Mouse (Mus musculus) embryonic facial prominence, embryonic 14.5 days (tissue): ENCODE measurements around the gene Defb28. TPM values are rescaled to one million over a fixed set of nuclear protein-coding genes. Genes with fewer than 3 reads are reported as not detected.

ENCODE experiments used
- ATAC-seq: fragments of 200-750 bp; cut with Nextera tagmentation; 2 replicates; pipeline ENCODE4 v1.8.0; 2017; ENCODE audit warnings: low read depth, moderate number of reproducible peaks, moderate TSS enrichment
- DNase-seq: peaks from one replicate; pipeline ENCODE4 v3.0.0-alpha.2; 2015; ENCODE audit warnings: low spot score
- H3K27ac ChIP-seq: fragments of 300-500 bp; sonication (generic); replicated peaks from 2 replicates; pipeline ENCODE4 v1.5.1; 2014; ENCODE audit warnings: low read depth, mild to moderate bottlenecking, low read length, moderate library complexity
- H3K27me3 ChIP-seq: fragments of 300-500 bp; sonication (generic); replicated peaks from 2 replicates; pipeline ENCODE4 v1.6.1; 2014; ENCODE audit warnings: low read length; ENCODE audit not compliant: control insufficient read depth, insufficient read depth
- H3K36me3 ChIP-seq: fragments of 300-500 bp; sonication (generic); 2 replicates; pipeline ENCODE4 v1.6.1; 2014; ENCODE audit warnings: low read length, mixed read lengths; ENCODE audit not compliant: control insufficient read depth, insufficient read depth
- H3K4me1 ChIP-seq: fragments of 300-500 bp; sonication (generic); 2 replicates; pipeline ENCODE4 v1.6.1; 2014; ENCODE audit warnings: antibody characterized with exemption, low read length; ENCODE audit not compliant: control insufficient read depth, insufficient read depth
- H3K4me2 ChIP-seq: fragments of 300-500 bp; sonication (generic); 2 replicates; pipeline ENCODE4 v1.6.1; 2014; ENCODE audit warnings: low read depth, mild to moderate bottlenecking, low read length, moderate library complexity, mixed read lengths
- H3K4me3 ChIP-seq: fragments of 300-500 bp; sonication (generic); 2 replicates; pipeline ENCODE4 v1.5.1; 2014; ENCODE audit warnings: low read depth, mild to moderate bottlenecking, low read length
- H3K9ac ChIP-seq: fragments of 300-500 bp; sonication (generic); 2 replicates; pipeline ENCODE4 v1.6.1; 2014; ENCODE audit warnings: low read depth, mild to moderate bottlenecking, low read length, moderate library complexity, mixed read lengths
- H3K9me3 ChIP-seq: fragments of 300-500 bp; sonication (generic); 2 replicates; pipeline ENCODE4 v1.6.1; 2016; ENCODE audit warnings: low read length; ENCODE audit not compliant: control insufficient read depth
- WGBS: fragments of 180-500 bp; shearing (Covaris S2); extraction: QIAGEN DNeasy Blood & Tissue Kit; methylation state at CpG from one replicate; pipeline ENCODE4 v1.1.7; 2014; 5-methylcytosine and 5-hydroxymethylcytosine counted together
- polyA plus RNA-seq: library from polyadenylated mRNA; unstranded; fragments of >200 nt; fragmentation: Nextera tagmentation; extraction: Ambion mirVana; gene quantifications from 2 replicates; pipeline ENCODE4 v1.2.1, GENCODE M21; 2014

The Defb28 gene
- polyA plus RNA-seq, 1 experiment from 2014 or later: not detected

DNA sequence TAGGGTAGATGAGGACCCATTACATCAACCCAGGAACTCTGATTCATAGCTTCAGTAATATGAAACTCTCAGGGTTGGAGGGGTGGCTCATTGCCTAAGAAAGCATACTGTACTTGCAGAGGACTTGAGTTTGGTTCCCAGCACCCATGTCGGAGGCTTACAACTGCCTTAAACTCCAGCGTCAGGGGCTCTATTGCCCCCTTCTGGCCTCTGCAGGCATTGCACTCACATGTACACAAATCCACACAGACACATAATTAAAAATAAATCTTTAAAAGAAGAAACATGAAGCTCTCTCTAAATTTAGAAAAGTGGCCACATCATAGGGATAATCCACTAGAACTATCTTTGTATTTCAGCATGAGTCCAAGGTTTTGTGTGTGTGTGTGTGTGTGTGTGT, 24.8 kb downstream of the Defb28 start:
- Histone ChIP-seq H3K4me1 (no peaks in the 10 kb centered on the region), H3K4me3 (no peak overlapping the region), H3K9me3 (no peaks in the 10 kb centered on the region), H3K4me2 (no peak overlapping the region), H3K27me3 (no peaks in the 10 kb centered on the region), H3K27ac (no peak overlapping the region), H3K9ac (no peak overlapping the region), H3K36me3 (no peaks in the 10 kb centered on the region)
- 66% methylated on average over 2 of the region's 2 CpGs for WGBS
- no peak for ATAC-seq
- DNase-seq: no peak

DNA sequence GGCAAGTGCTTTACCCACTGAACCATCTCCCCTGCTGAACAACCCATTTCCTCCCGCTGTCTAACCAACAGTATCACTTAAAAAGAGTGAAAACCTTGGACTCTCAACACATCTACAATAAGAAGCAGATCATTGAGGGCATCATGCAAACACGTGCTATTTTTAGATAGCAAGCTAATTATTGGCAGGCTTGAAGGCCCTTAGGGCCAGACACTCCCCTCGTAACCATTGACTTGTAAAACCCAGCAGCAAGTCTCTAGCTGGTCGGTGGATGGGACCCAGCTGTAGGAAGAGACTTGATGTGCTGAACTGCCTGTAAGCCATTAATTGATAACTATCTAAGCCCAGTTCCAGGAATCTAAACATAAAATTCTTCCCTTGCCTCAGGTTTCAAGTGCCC, 25.4 kb downstream of the Defb28 start:
- ATAC-seq (no peak), DNase-seq (no peak)
- H3K4me2 ChIP-seq: no peak overlapping the region
- H3K4me3 ChIP-seq: no peak overlapping the region
- WGBS: 71% methylated on average over 4 of the region's 4 CpGs
- H3K9me3 ChIP-seq: no peaks in the 10 kb centered on the region
- H3K27ac ChIP-seq: no peak overlapping the region
- H3K36me3 ChIP-seq: no peaks in the 10 kb centered on the region
- H3K4me1 ChIP-seq: no peaks in the 10 kb centered on the region
- H3K27me3 ChIP-seq: no peaks in the 10 kb centered on the region
- H3K9ac ChIP-seq: no peak overlapping the region

DNA sequence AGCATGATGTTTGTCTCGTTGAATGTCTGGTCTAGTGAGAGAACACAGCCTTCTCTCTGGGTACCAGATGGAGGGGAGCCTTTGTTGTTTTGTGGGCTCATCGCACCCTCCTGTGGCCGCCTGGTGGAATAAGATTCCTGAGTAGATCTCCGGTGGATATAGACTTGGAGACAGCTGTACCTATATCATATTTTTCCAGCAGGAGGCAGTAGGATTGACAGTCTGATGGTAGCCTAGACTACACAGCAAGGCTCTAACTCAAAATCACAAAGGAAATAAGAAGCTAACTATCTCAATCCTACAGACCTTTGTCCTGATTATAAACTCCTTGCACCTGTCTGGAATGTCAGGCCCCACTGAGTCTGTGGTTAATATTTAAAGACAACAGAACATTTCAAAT, 26.6 kb downstream of the Defb28 start:
- H3K4me1 ChIP-seq: no peaks in the 10 kb centered on the region
- no peaks in the 10 kb centered on the region for H3K27me3 ChIP-seq
- no peaks in the 10 kb centered on the region for H3K9me3 ChIP-seq
- H3K36me3 ChIP-seq: no peaks in the 10 kb centered on the region
- 15% methylated on average over 4 of the region's 4 CpGs for WGBS
- H3K9ac ChIP-seq: no peak overlapping the region
- DNase-seq (peak; percentile 57), ATAC-seq (peak; percentile 62; the same call in 1 of the 2 replicates)
- H3K4me2 ChIP-seq: no peak overlapping the region
- no peak overlapping the region for H3K4me3 ChIP-seq
- H3K27ac ChIP-seq: no peak overlapping the region

DNA sequence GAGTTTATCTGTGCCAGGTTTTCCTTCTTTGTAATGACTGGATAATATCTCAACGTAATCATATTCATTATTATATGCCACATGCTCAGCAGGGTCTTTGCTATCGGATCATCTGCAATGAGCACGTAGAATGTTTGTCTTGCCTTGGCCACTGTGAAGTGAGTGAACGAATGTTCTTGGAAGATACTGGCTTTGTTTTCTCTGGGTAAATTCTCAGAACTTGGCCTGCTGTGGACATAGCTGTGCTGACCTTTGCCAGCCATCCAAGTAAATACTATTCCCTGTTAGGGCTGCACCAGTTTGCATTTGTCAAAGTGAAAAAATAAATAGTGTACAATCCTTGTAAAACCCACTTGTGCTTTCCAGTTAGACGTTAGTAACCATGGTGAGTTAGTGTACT, 30.1 kb downstream of the Defb28 start:
- H3K36me3 ChIP-seq: no peaks in the 10 kb centered on the region
- WGBS: 72% methylated on average over 5 of the region's 5 CpGs
- no peaks in the 10 kb centered on the region for H3K27me3 ChIP-seq
- H3K4me2 ChIP-seq: no peak overlapping the region
- H3K9ac ChIP-seq: no peak overlapping the region
- no peaks in the 10 kb centered on the region for H3K9me3 ChIP-seq
- H3K4me1 ChIP-seq: no peaks in the 10 kb centered on the region
- ATAC-seq: no peak
- DNase-seq: no peak
- no peak overlapping the region for H3K4me3 ChIP-seq
- no peak overlapping the region for H3K27ac ChIP-seq

DNA sequence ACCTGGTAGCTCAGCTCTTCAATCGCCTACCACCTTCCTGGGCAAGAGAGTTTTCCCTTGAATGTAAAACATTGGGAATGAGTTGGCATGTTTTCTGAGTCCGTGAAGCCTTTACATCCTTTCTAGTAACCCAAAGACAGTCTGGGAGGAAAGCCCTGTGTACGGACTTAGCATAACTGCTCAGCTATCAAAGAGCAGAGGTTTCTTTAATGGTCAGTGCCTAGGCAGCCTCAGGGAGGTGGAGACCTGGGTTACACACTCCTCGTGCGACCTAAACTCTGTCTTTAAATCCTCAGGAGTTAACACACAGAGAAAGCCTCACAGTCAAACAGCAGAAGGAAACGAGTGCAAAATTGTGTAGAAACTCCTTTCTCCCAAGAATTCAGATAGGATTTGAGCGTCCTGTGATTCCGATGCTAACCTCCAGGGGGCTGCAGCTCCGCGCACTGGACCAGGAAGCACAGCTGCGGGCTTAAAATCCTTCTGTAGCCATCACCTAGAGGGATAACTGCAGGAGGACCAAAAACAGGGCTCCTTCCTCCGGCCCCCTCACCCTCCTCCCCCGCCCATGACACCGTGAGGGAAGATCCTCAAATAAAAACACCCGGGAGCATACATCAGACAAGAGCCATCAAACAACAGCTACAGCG, 35.8 kb downstream of the Defb28 start:
- Histone ChIP-seq H3K4me2 (peak overlapping the region; percentile 45), H3K27me3 (no peaks in the 10 kb centered on the region), H3K9ac (0 out of 2 replicates have a peak overlapping the region, but pooled peaks have one; percentile 34), H3K27ac (no peak overlapping the region), H3K36me3 (no peaks in the 10 kb centered on the region), H3K4me3 (no peak overlapping the region), H3K9me3 (no peaks in the 10 kb centered on the region), H3K4me1 (no peaks in the 10 kb centered on the region)
- DNase-seq (peak; percentile 75), ATAC-seq (0 out of 2 replicates have a peak, but pooled peaks have one; percentile 41)
- WGBS: 11% methylated on average over 16 of the region's 16 CpGs

DNA sequence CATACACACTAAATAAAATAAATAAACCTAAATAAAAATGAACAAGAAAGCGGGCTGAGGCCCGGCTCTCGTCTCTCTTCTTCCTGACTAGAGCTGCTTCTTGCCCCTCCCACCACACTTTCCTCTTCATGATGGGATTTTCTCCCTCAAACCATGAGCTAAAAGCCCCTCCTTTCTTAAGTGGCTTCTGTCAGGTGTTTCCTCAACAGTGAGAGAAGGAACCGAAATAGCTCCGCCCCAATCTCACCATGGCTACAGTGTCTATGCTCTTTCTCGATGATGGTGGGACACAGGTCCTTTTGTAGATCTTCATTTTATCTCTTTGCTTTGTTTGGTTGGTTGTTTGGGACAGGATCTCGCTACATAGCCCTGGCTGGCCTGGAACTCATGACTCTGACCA, 38.6 kb downstream of the Defb28 start:
- no peak for ATAC-seq
- Histone ChIP-seq H3K9ac (no peak overlapping the region), H3K27ac (no peak overlapping the region), H3K4me3 (no peak overlapping the region), H3K9me3 (no peaks in the 10 kb centered on the region), H3K4me2 (no peak overlapping the region), H3K36me3 (no peaks in the 10 kb centered on the region), H3K4me1 (no peaks in the 10 kb centered on the region), H3K27me3 (no peaks in the 10 kb centered on the region)
- WGBS: 87% methylated on average over 7 of the region's 7 CpGs
- no peak for DNase-seq

DNA sequence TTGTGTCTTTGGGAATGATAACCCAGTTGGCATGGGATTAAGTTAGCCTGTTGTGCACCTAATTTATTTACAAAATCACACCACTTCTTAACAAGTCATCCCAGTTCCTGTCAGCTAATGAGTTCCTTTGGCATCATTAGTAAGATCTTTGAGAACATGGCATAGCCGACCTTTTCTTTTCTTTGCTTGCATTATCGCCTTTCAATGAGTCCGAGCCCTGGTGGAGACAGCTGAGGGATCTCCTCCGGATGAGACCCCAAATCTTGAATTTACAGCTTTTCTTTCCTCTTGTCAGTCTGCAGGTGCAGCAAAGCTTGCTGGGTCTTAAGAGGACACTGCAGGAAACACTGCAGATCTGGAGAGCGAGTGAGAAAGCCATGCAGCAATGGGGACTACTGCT, 51.0 kb downstream of the Defb28 start, which contains the start of gene Gm17416:
Gene Gm17416, plus strand, starts transcription at position 301 of the 400 bp plus-strand sequence.
- DNase-seq (no peak), ATAC-seq (no peak)
- WGBS: 89% methylated on average over 5 of the region's 5 CpGs
- H3K27me3 ChIP-seq: no peaks in the 10 kb centered on the region
- H3K4me1 ChIP-seq: no peaks in the 10 kb centered on the region
- no peak within 1 kb of the TSS for H3K4me3 ChIP-seq
- H3K4me2 ChIP-seq: no peak within 1 kb of the TSS
- no peaks in the 10 kb centered on the region for H3K9me3 ChIP-seq
- no peaks in the 10 kb centered on the region for H3K36me3 ChIP-seq
- no peak within 1 kb of the TSS for H3K27ac ChIP-seq
- no peak within 1 kb of the TSS for H3K9ac ChIP-seq

DNA sequence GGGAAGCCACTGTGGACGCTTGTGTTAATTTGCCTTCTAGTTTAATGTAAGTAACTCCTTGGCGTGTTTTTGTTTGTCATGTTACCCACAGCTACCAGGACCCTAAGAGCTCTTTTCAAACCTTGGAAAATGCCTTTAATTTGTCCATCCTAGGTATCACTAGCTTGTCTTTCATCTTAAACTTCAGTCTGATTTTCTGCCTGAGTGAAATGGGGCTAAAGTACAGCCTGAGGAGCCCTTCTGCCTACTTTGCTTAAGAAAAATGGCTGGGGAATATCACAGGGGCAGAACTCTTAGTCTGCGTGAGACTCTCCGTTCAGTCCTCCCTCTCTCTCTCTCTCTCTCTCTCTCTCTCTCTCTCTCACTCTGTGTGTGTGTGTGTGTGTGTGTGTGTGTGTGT, 51.8 kb downstream of the Defb28 start:
- Histone ChIP-seq H3K36me3 (no peaks in the 10 kb centered on the region), H3K27me3 (no peaks in the 10 kb centered on the region), H3K9me3 (no peaks in the 10 kb centered on the region), H3K4me3 (no peak overlapping the region), H3K4me1 (no peaks in the 10 kb centered on the region), H3K9ac (no peak overlapping the region), H3K4me2 (no peak overlapping the region), H3K27ac (no peak overlapping the region)
- no peak for DNase-seq
- WGBS: 81% methylated on average over 4 of the region's 4 CpGs
- no peak for ATAC-seq

DNA sequence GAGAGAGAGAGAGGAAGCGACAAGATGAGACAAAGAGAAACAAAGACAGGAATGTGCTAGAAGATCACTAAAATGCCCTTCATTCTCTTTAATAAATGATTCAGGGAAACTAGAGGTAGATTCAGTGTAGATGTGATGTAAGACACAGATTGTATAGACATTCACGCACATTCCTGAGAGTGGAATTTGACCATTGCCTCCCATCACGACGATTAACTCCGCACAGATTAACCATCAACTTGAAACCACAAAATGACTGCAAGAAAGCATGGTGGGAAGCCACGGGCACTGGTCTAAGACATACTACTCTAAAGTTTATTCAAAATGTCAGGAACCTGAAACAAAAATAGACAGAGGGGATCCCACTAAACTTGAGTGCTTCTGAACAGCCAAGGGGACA, 52.3 kb downstream of the Defb28 start:
- no peak for ATAC-seq
- WGBS: 68% methylated on average over 6 of the region's 6 CpGs
- Histone ChIP-seq H3K4me1 (no peaks in the 10 kb centered on the region), H3K27me3 (no peaks in the 10 kb centered on the region), H3K36me3 (no peaks in the 10 kb centered on the region), H3K4me3 (no peak overlapping the region), H3K4me2 (no peak overlapping the region), H3K9me3 (no peaks in the 10 kb centered on the region), H3K27ac (no peak overlapping the region), H3K9ac (no peak overlapping the region)
- no peak for DNase-seq
